Mouse (Mus musculus) kidney, embryonic 14.5 days (tissue): ENCODE measurements at regions not wholly inside any gene's neighbourhood (a gene's known extent, or its start where the extent isn't known, plus 50 kb on each side); places are given as distances from the start of the nearest gene placed in this dataset.

Source experiments
- ATAC-seq: fragments of 200-750 bp; cut with Nextera tagmentation; 2 replicates; pipeline ENCODE4 v1.8.0; 2017; ENCODE audit warnings: moderate number of reproducible peaks, mild to moderate bottlenecking, moderate TSS enrichment, moderate library complexity; ENCODE audit not compliant: low FRiP score, low TSS enrichment
- H3K27ac ChIP-seq: fragments of 300-500 bp; sonication (generic); 2 replicates; pipeline ENCODE4 v1.5.1; 2014; ENCODE audit warnings: low read depth, mild to moderate bottlenecking, low read length, moderate library complexity, mixed read lengths
- H3K27me3 ChIP-seq: fragments of 300-500 bp; sonication (generic); 2 replicates; pipeline ENCODE4 v1.6.1; 2014; ENCODE audit warnings: mild to moderate bottlenecking, low read length; ENCODE audit not compliant: control insufficient read depth, insufficient read depth
- H3K36me3 ChIP-seq: fragments of 300-500 bp; sonication (generic); 2 replicates; pipeline ENCODE4 v1.6.1; 2014; ENCODE audit warnings: low read length, mixed read lengths; ENCODE audit not compliant: control insufficient read depth, insufficient read depth
- H3K4me1 ChIP-seq: fragments of 300-500 bp; sonication (generic); 2 replicates; pipeline ENCODE4 v1.6.1; 2014; ENCODE audit warnings: low read length, mixed read lengths; ENCODE audit not compliant: control insufficient read depth, insufficient read depth
- H3K4me2 ChIP-seq: fragments of 300-500 bp; sonication (generic); replicated peaks from 2 replicates; pipeline ENCODE4 v1.6.1; 2014; ENCODE audit warnings: low read depth, mild to moderate bottlenecking, low read length
- H3K4me3 ChIP-seq: fragments of 300-500 bp; sonication (generic); 2 replicates; pipeline ENCODE4 v1.5.1; 2014; ENCODE audit warnings: mild to moderate bottlenecking, low read length
- H3K9ac ChIP-seq: fragments of 300-500 bp; sonication (generic); 2 replicates; pipeline ENCODE4 v1.6.1; 2014; ENCODE audit warnings: low read depth, mild to moderate bottlenecking, low read length, moderate library complexity
- H3K9me3 ChIP-seq: fragments of 300-500 bp; sonication (generic); 2 replicates; pipeline ENCODE4 v1.6.1; 2016; ENCODE audit warnings: low read length; ENCODE audit not compliant: control insufficient read depth
- WGBS: fragments of 180-500 bp; shearing (Covaris S2); extraction: QIAGEN DNeasy Blood & Tissue Kit; methylation state at CpG from one replicate; pipeline ENCODE4 v1.1.7; 2014; 5-methylcytosine and 5-hydroxymethylcytosine counted together

DNA sequence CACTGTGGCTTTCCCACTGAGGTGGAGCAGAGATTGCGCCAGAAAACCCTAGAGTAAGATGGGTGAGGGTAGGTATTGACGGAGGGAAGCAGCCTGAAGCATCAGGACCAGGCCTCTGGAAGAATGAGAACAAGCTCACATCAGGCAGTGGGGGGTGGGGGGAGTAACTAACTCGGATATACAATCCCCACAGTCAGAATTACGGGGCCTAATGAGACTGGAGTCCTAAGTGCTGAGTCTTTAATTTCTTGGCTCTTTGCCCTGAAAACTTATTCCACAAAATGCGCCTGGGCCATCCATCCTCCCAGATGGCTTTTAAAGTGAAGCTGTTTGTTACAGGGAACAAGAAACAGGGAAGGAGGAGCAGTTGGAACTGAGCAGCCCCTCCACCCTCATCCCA is 341.2 kb downstream of the Ptpru start:
- Histone ChIP-seq H3K27ac (no peak overlapping the region), H3K4me2 (no peak overlapping the region), H3K36me3 (no peaks in the 10 kb centered on the region), H3K9ac (no peak overlapping the region), H3K27me3 (no peaks in the 10 kb centered on the region), H3K9me3 (no peaks in the 10 kb centered on the region), H3K4me1 (no peaks in the 10 kb centered on the region), H3K4me3 (no peak overlapping the region)
- no peak for ATAC-seq
- 44% methylated on average over 5 of the region's 5 CpGs for WGBS

DNA sequence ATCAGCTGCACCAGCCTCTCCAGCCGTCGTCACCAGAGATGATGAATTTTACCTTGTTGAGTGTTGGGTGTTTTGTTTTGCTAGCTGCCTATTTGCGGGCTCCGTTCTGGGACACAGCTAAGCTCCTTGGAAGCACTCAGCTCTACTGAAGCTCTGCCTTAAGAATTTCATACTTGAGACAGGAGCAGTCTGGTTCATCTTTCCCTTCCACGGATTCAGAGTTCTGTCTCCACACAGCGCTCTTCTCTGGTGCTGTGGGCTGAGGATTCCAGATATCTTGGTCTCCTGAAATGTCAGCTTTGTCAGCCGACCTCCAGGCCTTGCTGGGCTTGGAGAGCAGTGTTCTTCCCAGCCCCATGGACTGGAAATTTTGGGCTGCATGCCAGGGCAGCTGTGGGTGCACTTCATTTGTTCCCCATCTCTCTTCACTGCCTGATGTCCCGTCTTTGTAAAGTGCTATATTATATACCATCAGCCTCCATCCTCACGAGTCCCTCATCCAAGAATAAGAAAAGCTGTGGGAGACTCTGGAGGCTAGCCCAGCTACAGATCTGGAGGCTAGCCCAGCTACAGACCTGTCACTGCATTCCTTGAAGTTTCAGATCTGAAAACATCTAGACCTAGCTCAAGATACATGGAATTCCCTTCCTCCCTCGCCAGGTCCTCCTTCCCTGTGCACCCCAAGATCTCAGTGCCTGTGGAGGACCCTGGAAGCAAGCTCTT is 337.0 kb downstream of the Ptpru start:
- WGBS = 76% methylated on average over 10 of the region's 10 CpGs
- no peaks in the 10 kb centered on the region for H3K9me3 ChIP-seq

DNA sequence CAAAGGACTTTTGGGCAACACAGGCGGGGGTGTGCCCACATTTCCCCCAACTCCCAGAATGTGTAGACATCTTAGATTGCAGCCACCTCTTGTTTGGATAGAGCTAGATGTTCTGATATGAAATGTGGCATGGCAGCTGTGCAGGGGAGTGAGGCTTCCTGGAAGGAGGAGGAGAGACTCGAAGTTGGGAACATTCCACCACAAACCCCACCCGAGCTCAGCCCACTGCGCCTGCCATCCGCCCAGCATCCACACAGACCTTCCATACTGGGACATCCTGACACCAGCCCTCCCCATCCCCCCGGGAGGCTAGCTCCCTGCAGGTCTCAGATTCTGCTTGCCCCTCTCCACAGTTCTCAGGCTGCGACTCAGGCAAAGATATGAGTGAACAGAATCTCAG is 329.9 kb downstream of the Ptpru start:
- H3K36me3 ChIP-seq = no peaks in the 10 kb centered on the region
- no peaks in the 10 kb centered on the region for H3K27me3 ChIP-seq
- WGBS = 68% methylated on average over 7 of the region's 7 CpGs
- no peak overlapping the region for H3K4me2 ChIP-seq
- H3K4me1 ChIP-seq = no peaks in the 10 kb centered on the region
- no peaks in the 10 kb centered on the region for H3K9me3 ChIP-seq
- no peak overlapping the region for H3K9ac ChIP-seq
- H3K4me3 ChIP-seq = no peak overlapping the region
- no peak for ATAC-seq
- H3K27ac ChIP-seq = no peak overlapping the region

More for the DNA sequence above, 337.0 kb downstream of the Ptpru start:
- Histone ChIP-seq H3K36me3 (no peaks in the 10 kb centered on the region), H3K4me2 (no peak overlapping the region), H3K4me3 (no peak overlapping the region), H3K9ac (no peak overlapping the region), H3K27me3 (no peaks in the 10 kb centered on the region), H3K4me1 (no peaks in the 10 kb centered on the region), H3K27ac (no peak overlapping the region)
- no peak for ATAC-seq

DNA sequence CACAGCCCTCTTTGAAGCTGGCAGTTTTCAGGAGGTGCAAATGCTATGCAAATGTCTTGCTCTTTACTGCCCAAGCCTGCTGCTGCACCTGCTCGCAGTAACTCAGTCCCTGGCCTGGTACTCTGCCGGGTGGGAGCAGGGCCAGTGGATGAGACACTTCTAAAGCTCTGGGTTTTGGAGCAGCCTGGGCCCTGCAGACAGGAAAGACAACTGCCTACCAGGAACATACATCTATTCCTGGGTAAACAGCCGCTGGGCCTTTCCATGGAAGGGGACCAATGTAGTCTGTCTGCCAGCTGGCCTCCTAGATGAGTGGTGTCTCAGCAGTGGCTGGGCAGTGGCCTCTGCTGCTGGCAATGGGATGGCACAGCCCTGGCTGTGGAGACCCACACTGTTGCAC is 326.5 kb downstream of the Ptpru start:
- Histone ChIP-seq H3K9ac (no peak overlapping the region), H3K4me1 (no peaks in the 10 kb centered on the region), H3K27ac (no peak overlapping the region), H3K4me2 (no peak overlapping the region), H3K27me3 (no peaks in the 10 kb centered on the region; the same call in 1 of the 2 replicates), H3K9me3 (no peaks in the 10 kb centered on the region), H3K4me3 (no peak overlapping the region), H3K36me3 (no peaks in the 10 kb centered on the region)
- ATAC-seq = no peak
- WGBS = 48% methylated on average over 3 of the region's 3 CpGs

DNA sequence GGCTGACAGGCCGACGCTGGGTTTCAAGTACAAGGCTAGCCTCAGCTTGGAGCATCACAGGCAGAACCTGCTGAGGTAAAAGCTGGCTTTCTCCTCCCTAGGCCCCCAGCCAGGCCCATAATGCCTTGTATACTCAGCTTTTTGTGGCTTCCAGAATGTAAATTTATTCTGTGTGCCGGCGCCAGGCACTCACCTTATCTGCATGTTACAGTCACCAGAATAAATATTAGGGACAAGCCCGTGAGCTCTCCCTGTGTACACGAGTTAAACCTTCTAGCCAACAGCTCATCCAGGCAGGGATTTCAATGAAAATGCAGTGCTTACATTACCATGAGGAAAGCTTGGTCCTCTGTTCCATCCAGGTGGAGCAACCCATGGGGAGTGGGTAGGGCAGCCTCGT is 325.3 kb downstream of the Ptpru start:
- Histone ChIP-seq H3K9ac (no peak overlapping the region), H3K4me1 (no peaks in the 10 kb centered on the region), H3K4me3 (no peak overlapping the region), H3K9me3 (no peaks in the 10 kb centered on the region), H3K4me2 (no peak overlapping the region), H3K27me3 (no peaks in the 10 kb centered on the region; the same call in 1 of the 2 replicates), H3K36me3 (no peaks in the 10 kb centered on the region), H3K27ac (no peak overlapping the region)
- no peak for ATAC-seq
- 68% methylated on average over 7 of the region's 7 CpGs for WGBS

DNA sequence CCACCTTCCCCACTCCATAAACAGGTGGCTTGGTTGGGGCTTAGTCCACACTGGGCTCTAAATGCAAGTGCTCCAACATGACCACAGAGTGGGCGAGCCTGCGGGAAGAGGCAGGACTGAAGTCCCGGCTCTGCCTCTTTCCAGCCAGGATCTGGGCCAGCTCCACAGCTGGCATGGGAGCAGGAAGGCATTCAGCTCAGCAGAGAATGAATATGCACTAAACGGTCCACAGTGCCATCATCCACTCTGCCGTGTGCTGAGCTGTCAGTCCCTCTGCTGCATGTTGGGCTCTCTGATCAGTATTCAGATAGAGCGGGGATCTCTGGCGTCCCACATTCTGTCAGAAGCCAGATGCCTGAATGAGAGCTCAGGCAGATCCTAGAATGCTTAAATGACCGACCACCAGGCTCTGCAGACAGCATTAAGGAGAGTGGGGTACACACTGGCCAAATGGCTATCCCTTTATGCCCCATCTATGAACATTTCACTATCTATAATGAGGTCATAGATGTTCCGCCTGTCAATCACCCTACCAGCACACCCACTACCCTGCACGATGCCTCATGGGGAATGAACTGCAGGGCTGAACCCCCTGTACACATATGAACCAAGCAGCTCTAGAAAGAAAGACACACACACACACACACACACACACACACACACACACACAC is 317.3 kb downstream of the Ptpru start:
- Histone ChIP-seq H3K9ac (no peak overlapping the region), H3K4me3 (no peak overlapping the region), H3K4me1 (no peaks in the 10 kb centered on the region), H3K27ac (no peak overlapping the region), H3K36me3 (no peaks in the 10 kb centered on the region), H3K27me3 (no peaks in the 10 kb centered on the region; the same call in 1 of the 2 replicates), H3K9me3 (no peaks in the 10 kb centered on the region), H3K4me2 (no peak overlapping the region)
- no peak for ATAC-seq
- WGBS = 84% methylated on average over 10 of the region's 10 CpGs

DNA sequence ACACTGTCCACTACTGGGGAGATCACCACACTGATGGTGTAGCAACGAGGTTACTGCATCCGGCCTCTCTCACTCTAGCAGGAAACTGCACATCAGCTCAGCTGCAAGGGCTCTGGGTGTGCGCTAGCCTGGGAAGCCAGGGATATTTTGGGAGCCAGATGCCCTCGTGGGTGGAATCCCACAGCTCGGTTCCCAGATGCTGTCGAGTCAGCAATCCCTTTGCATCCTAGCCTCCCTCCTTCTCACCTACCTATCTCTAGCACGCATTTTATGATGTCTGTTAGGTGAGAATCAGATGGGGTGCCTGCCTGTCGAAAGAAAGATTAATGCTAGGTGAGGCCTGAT is 316.8 kb downstream of the Ptpru start:
- no peak overlapping the region for H3K4me3 ChIP-seq
- no peaks in the 10 kb centered on the region for H3K4me1 ChIP-seq
- H3K36me3 ChIP-seq = no peaks in the 10 kb centered on the region
- 64% methylated on average over 8 of the region's 8 CpGs for WGBS
- no peaks in the 10 kb centered on the region for H3K27me3 ChIP-seq
- no peaks in the 10 kb centered on the region for H3K9me3 ChIP-seq
- no peak overlapping the region for H3K9ac ChIP-seq
- H3K27ac ChIP-seq = no peak overlapping the region
- no peak for ATAC-seq
- H3K4me2 ChIP-seq = no peak overlapping the region

DNA sequence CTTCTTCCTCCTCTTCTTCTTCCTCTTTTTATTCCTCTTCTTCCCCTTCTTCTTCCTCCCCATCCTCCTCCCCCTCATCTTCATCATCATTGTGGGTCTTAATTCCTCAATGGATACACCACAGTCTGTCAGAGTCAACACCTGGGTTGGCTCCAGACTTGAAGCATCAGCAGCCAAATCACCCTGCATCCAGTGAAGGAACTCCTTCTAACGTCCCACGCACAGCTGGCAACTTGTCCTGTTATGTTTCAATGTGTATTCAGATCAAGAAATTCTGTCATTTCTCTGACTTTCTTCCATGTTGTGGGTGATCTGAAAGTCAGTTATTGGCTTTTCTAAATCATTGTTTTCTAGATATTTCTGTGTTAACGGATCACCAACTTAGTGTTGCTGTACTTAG is 312.9 kb downstream of the Ptpru start:
- H3K27me3 ChIP-seq = no peaks in the 10 kb centered on the region
- no peaks in the 10 kb centered on the region for H3K4me1 ChIP-seq
- no peak for ATAC-seq
- H3K9ac ChIP-seq = no peak overlapping the region
- H3K36me3 ChIP-seq = no peaks in the 10 kb centered on the region
- no peak overlapping the region for H3K4me3 ChIP-seq
- no peak overlapping the region for H3K4me2 ChIP-seq
- no peak overlapping the region for H3K27ac ChIP-seq
- WGBS = 81% methylated on average over 3 of the region's 3 CpGs
- no peaks in the 10 kb centered on the region for H3K9me3 ChIP-seq

DNA sequence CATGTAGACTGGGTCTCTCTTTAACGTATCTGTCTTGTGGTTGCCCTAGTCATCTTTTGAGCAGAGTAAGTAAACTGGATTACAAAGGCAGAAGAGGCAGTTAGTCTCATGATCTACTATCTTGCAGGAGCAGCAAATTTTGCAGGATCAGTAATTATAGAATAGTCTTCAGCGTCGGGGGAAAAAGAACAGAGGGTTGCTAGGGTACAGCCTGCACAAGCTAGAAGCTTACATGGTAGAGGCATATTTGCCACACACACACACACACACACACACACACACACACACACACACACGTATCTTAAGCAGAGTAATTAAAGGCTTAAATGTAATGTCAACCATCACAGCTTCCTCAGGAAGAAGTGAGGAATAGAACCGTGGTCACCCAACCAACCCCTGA is 307.6 kb downstream of the Ptpru start:
- no peak overlapping the region for H3K27ac ChIP-seq
- no peak for ATAC-seq

More for the DNA sequence above, 307.6 kb downstream of the Ptpru start:
- Histone ChIP-seq H3K27me3 (no peaks in the 10 kb centered on the region), H3K4me3 (no peak overlapping the region), H3K36me3 (no peaks in the 10 kb centered on the region), H3K4me1 (no peaks in the 10 kb centered on the region), H3K4me2 (no peak overlapping the region), H3K9me3 (no peaks in the 10 kb centered on the region), H3K9ac (no peak overlapping the region)
- WGBS = 56% methylated on average over 5 of the region's 5 CpGs
